Mouse (Mus musculus) gastrocnemius, postnatal 14 days (tissue): ENCODE measurements around the gene Atp6v1e1. TPM values are rescaled to one million over a fixed set of nuclear protein-coding genes. Genes with fewer than 3 reads are reported as not detected.

Experiments
- DNase-seq: peaks from one replicate; pipeline ENCODE4 v3.0.0; 2021; ENCODE audit warnings: mixed read lengths
- intact Hi-C: fragments of 180-260 bp; cut with DNase I; formaldehyde crosslinking; loops from one replicate; pipeline ENCODE4 v1.15.1; 2025; ENCODE audit warnings: low total_unique reads
- microRNA-seq, 2 experiments: library from miRNA; unstranded; fragments of <30 nt; microRNA quantifications; one replicate each; pipeline ENCODE4 v1.2.0; 2021
- total RNA-seq, 2 experiments: library from RNA; stranded (reverse); gene quantifications; 2 replicates each; pipeline ENCODE4 v1.2.3; 2021

Atp6v1e1 gene
- total RNA-seq, 2 experiments from 2014 or later: 124 to 125 TPM

DNA sequence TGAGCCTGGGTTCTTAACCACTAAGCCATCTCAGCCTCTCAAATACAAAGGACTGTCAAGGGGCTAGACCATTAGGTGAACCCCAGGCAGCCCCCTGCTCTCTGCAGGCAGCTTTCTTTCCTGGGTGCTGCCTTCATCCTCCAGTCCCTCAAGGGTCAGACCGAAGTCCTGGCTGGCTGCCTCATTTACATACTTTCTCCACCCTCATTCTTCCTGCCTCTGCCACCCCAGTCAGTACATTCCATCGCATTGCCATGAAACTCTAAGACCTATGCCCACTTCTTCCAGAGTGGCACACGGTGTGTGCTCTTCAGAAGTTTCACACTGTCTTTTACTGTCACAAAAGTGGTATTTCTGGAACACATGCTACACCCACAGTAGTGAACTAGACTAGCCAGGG lies 44.4 kb downstream of the Atp6v1e1 start:
- intact Hi-C loops: no loop called here
- no peak for DNase-seq

DNA sequence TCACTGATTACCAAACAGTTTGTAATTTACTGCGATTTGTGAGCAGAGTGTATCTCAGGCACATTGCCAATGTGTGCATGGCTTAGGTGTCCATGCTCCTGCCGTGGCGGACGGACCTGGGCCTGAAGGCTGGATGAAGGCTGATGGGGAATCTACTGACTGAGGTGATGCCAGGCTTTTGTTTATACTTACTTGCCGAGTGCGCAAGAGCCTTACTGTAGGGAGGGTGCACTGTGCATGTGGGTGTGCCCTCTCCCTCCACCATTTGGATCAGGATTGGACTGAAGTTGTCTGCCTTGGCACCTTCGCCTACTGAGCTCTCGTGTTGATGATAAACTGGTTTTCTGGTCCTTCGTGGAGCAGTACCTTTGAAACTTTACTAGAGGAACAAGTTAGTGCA lies 45.1 kb downstream of the Atp6v1e1 start:
- DNase-seq: no peak
- intact Hi-C loops: no loop called here

DNA sequence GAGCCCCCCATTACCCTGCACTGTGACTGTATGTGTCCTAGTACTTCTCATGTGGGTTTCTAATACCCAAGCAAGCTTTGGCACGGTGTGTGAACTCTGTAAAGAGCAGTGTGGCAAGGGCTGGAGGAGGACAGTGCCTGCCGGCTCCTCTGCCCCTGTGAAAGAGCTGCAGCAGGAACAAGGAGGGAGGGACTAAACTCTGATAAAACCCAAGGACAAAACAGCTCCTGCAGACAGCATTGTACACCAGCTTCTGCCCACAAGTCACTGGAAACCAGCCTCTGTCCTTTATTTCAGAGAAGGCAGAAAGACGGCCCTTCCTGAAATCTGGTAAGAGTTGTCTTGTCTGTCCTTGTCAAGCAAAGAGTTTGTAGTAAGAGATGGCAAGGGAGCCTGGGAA lies 46.3 kb downstream of the Atp6v1e1 start:
- intact Hi-C loops: no loop called here
- DNase-seq: no peak

DNA sequence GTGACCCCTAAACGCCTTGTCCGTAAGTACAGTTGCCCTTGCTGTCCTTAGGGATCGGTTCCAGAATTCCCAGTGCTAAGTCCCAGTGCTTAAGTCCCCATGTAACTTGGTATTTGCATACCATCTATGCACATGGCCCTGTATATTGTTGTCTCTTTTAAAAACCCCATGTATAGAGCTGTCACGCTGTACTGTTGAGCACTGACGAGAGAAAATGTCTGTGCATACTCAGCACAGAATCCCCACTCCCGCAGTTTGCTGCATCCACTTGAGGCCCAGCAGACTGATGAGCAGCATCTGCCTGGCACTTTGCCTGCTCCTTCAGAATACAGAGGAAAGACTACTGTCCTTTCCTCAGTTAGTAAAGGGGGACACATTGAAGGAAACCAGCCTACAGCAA lies 48.8 kb downstream of the Atp6v1e1 start:
- DNase-seq: no peak
- intact Hi-C loops: loop anchor here (5.0 kb wide), 1 partner anchor 44 kb away; no protein-coding TSS in a partner anchor

DNA sequence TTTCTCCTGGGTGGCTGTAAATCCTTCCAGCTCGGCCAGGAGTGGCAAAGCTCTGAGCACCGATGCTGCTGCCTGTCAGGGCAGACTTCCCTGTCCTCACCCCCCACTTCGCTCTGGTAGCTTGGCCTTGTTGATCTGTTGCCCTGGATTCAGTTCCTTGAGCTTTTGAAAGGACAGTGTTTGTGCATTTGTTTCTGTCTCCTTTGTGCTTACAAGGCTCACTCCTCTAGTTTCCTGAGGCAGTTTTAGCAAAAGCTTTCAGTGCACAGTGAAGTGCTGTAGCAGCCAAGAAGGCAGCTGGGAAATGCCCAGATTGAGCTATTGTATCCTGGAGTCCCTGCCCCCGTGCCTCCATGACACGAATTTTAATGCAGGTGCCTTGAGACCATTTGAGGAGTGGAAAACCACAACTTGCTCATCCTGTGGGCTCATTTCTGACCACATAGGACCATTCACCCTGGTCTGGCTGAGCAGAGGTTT lies 49.4 kb downstream of the Atp6v1e1 start, which contains the start of gene Slc25a18:
Gene Slc25a18 (plus strand): TSS at position 430 of the 480 bp plus-strand sequence.
- intact Hi-C loops: loop anchor here (5.0 kb wide), 1 partner anchor 44 kb away; no protein-coding TSS in a partner anchor
- no peak for DNase-seq

DNA sequence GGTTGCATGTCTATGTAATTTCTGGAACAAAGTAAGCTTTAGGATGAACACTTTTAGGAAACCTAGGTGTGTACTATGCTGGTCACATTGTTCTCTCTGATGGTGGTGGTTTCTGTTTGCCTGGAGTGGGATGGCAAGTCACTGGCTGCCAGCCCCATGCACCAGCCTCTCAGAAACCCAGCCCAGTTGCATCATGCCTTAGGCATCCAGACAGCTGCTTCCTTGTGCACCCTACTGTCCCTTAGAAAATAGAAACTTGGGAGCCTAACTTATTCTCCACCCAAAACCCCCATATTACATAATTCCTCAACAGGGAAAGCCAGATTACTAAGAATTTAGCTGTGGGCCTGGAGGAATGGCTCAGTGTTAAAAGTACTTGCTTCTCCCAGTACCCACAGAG lies 50.6 kb downstream of the Atp6v1e1 start:
- intact Hi-C loops: loop anchor here (5.0 kb wide), 1 partner anchor 45 kb away; no protein-coding TSS in a partner anchor
- no peak for DNase-seq

DNA sequence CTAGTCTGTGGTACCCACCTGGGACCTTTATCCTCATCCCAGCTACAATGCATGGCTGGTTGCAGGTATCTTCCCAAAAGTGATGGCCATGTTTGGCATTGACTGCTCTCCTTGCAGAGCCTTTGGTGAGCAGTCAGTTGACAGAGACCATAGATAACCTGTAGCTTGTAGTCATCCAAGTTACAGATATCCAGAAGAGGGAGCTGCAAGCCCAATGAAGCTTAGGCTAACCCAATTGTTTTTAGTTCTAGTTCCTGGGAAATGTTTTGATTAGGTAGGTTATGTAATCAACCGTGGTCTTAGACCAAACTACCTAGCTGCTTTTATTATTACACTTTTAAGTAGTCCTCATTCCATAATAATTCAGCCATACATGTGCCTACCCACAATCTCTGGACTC lies 51.2 kb downstream of the Atp6v1e1 start:
- intact Hi-C loops: loop anchor here (5.0 kb wide), 1 partner anchor 46 kb away; no protein-coding TSS in a partner anchor
- DNase-seq: no peak

DNA sequence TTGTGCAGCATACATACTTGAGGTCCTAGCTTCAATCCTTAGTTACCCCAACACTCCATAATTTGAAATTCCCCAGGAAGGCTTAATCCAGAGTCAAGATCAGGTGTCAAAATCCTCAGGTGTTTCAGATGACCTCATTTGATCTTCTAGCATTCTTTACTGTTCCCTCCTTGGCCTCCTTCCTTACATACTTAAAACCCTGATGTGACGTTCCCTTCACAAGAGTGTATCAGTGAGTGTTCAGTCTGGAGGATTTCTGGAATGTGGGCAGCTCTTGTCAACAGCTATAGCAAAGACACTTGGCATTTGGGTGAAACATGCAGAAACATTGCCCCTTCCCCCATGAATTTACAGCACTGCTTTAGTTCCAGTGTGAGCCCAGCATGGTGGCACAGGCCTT lies 52.6 kb downstream of the Atp6v1e1 start:
- DNase-seq: no peak
- intact Hi-C loops: loop anchor here (5.0 kb wide), 1 partner anchor 47 kb away; no protein-coding TSS in a partner anchor

DNA sequence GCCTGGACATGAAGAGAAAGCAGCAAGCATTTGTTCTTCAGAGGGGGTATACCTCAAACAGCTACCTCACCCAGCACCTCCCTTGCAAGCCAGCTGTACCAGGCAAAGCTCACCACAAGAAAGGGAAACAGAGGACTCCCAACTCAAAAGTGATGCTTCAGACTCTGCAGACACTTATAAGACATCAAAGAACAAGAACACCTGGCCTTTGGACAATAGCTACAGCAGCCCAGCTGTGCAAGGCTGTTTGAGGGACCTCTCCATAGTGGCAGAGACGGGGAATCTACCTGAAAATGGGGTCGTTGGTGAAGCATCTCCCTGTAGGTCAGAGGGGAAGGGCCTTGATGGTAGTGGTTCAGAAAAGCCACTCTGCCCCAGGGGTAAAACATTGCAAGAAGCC lies 61.4 kb downstream of the Atp6v1e1 start:
- no peak for DNase-seq
- intact Hi-C loops: no loop called here

DNA sequence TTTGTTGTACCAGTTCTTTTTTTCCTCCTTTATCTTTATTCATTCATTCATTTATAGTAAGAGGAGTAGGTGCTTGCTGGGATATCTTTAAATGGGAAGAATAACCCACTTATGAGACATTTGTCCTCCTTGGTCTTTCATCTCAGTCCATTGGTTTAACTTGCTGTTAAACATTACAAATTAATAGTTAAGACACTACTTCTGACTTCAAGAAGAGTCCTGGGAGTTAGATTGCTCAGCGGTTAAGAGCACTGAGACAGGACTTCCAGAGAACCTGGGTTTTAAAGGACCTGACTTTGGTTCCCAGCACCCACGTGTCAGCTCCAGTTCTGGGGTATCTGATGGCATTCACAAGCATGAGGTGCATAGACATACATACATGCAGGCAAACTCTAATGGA lies 76.2 kb downstream of the Atp6v1e1 start:
- DNase-seq: no peak
- intact Hi-C loops: no loop called here

Small RNAs within 50 kb of the gene (microRNA-seq; reads per million reads assigned to microRNA genes)
- 0 reads per million in 2 experiments for gene Gm25193

Other genes with a start within 250 kb of the Atp6v1e1 start
- 10 to 100 TPM; 10.2 to 11.0 TPM for gene Cecr2, start 156.4 kb downstream of the Atp6v1e1 start, total RNA-seq
- gene Slc25a18, start 49.2 kb downstream of the Atp6v1e1 start, total RNA-seq: under 1 TPM; 0.10 to 0.11 TPM
- 10 to 100 TPM; 44.3 to 49.2 TPM for gene Bcl2l13, start 13.4 kb upstream of the Atp6v1e1 start, total RNA-seq
- gene Bid, start 94.1 kb upstream of the Atp6v1e1 start, total RNA-seq: 1 to 10 TPM; 1.8 to 2.3 TPM